Mouse (Mus musculus): ENCODE measurements around the gene Prss30.
A peak's percentile ranks its signal among the peaks of the same experiment; 100 is the strongest.

The Prss30 gene

DNA sequence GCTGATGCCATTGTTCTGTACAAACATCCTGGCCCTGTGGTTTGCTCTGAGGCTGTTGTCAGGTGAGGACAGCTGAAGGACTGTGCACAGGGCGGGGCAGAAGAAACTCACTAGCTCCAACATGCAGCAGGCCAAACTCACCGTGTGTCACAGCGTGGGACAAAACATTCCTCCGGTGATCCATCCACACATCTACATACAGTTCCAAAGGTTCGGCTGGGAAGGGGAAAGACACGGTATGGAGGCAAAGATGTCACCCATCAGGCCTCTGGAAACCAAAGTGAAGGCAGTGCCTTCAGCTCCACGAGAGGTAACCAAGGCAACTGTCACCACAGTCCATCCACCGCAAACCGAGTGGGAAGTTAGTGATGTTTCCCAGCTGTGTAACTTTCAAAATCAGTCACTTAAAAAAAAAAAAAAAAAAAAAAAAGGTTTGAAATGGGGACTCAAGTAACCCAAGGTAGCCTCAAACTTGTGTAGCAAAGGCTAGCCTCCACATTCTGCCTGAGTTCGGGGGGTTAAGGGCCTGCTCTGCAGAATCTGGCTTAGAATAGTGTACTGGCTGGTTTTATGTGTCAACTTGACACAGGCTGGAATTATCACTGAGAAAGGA lies at the start of gene Prss30:
Gene Prss30, minus strand, starts transcription at position 270 of the 613 bp plus-strand sequence.
- DNase-seq (ENCODE audit: low spot score in 2 of 2), result no peak

DNA sequence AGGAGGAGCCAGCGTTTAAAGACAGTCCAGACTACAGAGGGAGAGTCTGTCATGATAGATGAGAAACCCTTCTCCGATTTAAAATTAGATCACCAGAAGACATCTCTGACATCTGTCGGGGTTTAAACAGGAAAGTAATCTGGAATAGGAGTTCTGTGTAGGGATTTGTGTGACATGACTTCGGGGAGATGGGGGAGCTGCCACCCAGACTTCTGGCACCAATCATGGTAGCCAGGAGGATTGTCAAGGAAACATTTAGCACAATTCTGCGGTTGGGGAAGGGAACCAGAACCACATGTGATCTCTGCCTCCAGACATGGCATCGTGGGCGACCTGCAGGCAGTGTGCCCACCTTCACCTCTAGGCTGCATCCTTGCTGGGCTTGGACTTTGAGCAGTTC lies 49.1 kb upstream of the Prss30 start:
- no peak for DNase-seq (ENCODE audit: low spot score in 2 of 2)

DNA sequence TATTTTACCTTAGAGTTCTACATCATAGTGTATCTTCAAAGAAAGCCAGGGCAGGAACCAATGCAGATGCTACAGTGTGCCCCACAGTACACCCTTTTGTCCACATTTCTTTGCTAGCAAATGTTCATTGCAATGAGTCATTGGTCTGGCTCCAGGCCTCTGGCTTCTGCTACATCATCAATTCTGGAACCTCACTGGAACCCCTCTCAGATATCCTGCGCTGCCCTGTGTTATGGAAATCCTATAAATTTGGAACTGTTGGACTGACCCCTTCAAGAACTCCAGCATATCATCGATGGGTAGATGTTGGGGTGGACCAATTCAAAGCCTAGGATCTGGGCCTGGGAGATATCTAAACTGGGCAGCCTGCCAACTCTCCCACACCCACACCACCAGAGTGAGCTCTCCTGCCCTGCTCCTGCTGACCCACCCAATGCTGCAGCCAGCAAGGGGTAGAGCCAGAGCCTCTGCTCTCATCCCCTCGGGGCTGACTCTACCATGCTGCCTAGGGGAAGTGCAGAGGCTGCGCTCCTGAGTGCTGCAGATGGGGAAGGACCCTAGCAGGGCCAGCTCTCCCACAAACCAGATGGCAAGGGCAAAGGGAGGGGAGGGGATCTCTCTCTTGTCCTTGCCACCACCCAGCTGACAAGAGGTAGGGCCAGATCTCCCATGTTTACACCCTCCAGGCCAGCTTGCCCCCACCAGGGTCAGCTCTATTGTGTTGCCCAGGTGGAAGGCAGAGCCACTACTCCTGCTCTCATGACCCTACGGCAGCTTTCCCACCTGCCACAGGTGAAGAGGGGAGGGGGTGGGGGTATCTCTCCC lies 41.2 kb upstream of the Prss30 start:
- DNase-seq (ENCODE audit: low spot score in 2 of 2), result no peak

- DNase-seq (ENCODE audit: low spot score in 2 of 2), result no peak
Measured at GRCm38 (mm10) chr17:24020696-24021095, 40.3 kb upstream of the Prss30 start.

GRCm38 (mm10) chr17:24015727-24016126 lies 35.4 kb upstream of the Prss30 start:
- DNase-seq (ENCODE audit: low spot score in 2 of 2), result no peak

DNA sequence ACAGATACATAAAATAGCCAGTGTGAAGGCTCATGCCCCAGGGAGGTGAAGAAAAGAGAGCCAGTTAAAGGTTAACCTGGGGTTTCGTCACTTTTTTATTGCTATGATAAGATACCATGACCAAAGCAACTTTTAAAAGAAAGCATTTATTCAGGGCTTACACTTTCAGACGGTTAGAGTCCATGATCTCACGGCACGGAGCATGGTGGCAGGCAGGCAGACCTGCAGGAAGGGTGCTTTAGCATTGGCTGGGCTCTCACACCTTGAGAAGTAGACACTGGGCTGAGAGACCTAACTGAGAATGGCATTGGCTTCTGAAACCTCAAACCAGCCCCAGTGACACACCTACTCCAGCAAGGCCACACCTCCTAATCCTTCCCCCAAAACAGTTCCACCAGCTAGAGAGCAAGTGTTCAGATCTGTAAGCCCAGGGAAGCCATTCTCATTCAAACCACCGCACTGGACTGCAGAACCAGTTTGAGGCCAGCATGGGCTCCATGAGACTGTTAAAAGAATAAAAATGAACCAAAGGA lies 34.1 kb upstream of the Prss30 start:
- no peak for DNase-seq (ENCODE audit: low spot score in 2 of 2)

GRCm38 (mm10) chr17:24012921-24013320 lies 32.6 kb upstream of the Prss30 start:
- DNase-seq (ENCODE audit: low spot score in 2 of 2), result no peak

- DNase-seq (ENCODE audit: low spot score in 2 of 2), result no peak
Measured at GRCm38 (mm10) chr17:24009617-24010016, 29.3 kb upstream of the Prss30 start.

DNA sequence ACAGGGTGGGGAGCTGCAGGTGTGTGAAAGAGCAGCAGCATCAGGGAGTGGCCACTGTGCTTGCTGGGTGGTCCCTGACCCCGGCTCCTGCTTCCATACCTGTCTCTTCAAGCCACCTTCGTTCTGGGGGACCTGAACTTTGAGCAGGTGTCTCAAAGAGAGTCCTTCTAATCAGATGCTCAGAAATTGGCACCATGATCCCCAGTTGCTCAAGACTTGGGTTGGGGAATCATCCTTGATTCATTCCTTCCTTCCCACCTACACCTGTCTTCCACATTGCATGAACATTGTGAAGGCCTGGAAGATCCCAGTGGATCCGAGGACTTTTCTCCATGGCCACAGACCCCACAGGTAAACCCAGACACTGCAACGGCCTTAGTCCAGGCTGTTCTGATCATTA lies 27.7 kb upstream of the Prss30 start:
- DNase-seq (ENCODE audit: low spot score in 2 of 2), result no peak

DNA sequence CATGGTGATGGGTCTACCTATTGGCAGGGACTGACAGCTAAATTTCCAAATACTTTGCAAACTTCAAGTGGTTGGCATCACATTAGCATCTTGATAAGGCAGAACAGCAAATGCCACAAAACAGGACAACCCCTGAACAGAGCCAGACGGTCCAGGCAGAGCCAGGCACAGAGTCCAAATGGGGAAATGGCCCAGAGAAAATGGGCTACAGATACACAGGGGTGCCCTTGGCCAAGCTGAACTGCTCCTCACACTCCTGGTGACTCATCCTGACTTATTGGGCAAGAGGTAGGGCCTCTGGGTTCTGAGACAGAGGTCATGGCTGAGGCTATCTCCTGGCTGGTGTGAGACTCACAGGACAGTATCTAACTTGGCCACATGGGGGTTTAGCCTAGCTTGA lies 27.0 kb upstream of the Prss30 start:
- no peak for DNase-seq (ENCODE audit: low spot score in 2 of 2)

- DNase-seq (ENCODE audit: low spot score in 2 of 2), result no peak
Measured at GRCm38 (mm10) chr17:24006930-24007329, 26.6 kb upstream of the Prss30 start.

- no peak for DNase-seq (ENCODE audit: low spot score in 2 of 2)
Measured at GRCm38 (mm10) chr17:24005049-24005448, 24.7 kb upstream of the Prss30 start.

GRCm38 (mm10) chr17:24004071-24004665 lies 23.8 kb upstream of the Prss30 start:
- DNase-seq (ENCODE audit: low spot score in 2 of 2), result no peak

DNA sequence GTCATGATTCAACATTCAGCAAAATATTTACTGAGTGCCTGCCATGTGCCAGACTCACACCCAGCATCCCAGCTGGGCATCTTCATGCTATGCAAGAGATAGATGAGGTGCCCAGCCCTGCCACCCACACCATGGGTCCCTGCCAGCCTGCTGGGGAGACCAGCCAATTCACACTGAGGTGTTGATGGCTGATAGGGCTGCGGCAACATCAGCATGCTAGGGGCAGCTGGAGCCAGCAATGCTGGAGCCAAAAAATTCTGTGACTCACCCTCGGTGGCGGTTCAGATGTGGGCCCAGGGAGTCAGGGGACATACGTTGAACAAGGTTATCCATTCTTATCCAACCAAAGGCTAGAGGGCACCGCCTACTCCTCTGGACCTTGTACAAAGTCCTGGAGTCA lies 20.0 kb upstream of the Prss30 start:
- DNase-seq (ENCODE audit: low spot score in 2 of 2), result peak; percentile 51 to 86

- DNase-seq (ENCODE audit: low spot score in 2 of 2), result no peak
Measured at GRCm38 (mm10) chr17:23998383-23998782, 18.0 kb upstream of the Prss30 start.

GRCm38 (mm10) chr17:23997901-23998300 lies 17.5 kb upstream of the Prss30 start, which contains the start of gene Prss22:
Gene Prss22 (minus strand): TSS chr17:23998100.
- DNase-seq (ENCODE audit: low spot score in 2 of 2), result no peak

- DNase-seq (ENCODE audit: low spot score in 2 of 2), result no peak
Measured at GRCm38 (mm10) chr17:23995421-23995820, 15.1 kb upstream of the Prss30 start.

GRCm38 (mm10) chr17:23994667-23995066 lies 14.3 kb upstream of the Prss30 start:
- DNase-seq (ENCODE audit: low spot score in 2 of 2), result no peak

DNA sequence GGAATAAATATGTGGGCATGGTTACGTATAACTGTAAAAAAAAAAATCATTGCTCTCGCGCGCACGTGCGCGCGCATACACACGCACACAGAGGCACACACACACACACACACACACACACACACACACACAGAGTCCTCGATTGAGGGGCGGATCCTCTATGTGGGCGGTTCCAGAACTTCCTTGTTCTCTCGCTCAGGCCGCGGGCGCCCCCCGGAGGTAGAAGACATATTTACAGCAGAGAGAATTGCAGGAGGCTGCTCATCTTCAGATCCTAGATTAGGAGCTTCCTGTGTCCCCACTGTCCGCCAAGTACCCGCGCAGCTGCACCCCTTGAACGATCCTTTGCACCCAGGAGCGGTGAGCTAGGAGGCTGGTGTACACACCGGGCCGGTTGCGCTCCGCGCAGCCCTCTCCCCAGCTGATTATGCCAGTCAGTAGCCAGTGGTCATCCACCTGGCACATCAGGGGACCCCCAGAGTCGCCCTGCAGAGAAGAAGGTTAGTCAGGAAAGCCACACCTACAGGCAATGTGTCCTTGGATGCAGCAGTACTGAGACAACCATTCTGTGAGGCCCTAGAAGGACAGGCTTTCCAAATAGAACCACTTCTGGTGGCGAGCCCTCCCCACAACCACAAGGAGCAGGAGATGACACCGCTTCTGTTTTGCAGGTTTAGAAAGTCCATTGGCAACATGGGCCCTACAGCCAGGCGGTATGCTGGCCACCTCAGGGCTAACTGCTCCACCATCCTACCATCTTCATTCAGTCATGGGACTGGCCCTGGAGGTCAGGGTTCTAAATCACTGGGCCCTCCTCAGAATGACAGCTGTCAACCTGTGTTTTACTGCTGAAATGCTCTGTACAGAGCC lies 13.4 kb upstream of the Prss30 start:
- peak; percentile 92 to 93 for DNase-seq (ENCODE audit: low spot score in 2 of 2)

DNA sequence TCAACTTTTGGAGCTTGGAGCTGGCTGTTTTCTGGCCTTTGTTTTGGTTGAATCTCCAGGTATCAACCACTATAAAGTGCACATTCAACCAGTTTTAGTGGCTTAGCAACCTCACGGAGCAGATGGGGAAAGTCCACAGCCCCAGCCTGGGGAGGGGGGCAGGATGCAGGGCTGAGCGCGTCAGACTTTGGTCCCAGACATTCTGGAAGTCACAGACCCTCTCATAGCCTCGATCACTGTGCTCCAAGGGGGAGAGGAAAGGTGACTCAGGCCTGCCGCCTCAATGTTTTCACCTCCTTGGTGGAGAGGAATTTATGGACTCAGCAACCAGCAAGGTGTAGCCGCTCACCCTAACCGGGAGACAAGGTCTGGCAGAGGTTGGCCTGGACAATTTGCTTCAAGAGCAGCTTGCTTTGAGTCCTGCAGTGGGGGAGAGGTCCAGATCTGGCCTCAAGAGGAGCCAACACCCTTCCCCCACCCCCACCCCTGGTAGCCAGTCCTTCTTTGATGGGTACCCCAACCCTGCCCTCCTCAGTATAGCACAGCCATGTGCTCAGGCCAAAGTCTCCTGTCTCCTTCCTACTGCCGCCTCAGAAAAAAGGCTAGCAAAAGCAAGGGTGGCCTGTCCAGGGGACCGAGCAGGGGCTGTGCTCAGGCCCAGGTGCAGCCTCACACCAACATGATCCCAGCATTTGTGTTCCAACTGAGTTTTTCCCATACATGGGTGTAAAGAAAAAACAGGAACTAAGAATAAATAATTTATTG lies 12.6 kb upstream of the Prss30 start:
- no peak for DNase-seq (ENCODE audit: low spot score in 2 of 2)

DNA sequence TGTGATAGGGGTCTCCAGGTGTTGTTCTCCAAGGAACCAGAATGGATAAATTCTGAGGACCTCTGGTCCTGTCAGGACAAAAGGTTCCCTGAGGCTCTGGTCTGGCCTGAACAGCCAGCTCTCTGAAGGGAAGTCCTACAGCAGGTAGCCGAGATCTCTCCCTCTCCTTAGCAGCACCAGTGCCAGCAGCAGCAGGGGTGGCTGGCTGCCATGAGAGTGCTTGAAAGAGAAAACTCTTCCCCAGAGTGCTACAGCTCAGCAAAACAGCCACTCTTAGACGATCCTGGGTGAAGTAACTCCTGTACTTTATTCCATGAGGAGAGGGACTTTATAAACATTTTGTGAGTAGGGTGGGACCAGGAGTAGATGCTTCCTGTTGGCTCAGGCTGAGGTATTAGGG lies 9.4 kb upstream of the Prss30 start:
- DNase-seq (ENCODE audit: low spot score in 2 of 2), result no peak
